Mouse (Mus musculus): ENCODE data around the gene Trmt2a. TPM values are rescaled to one million over a fixed set of nuclear protein-coding genes. Genes with fewer than 3 reads are reported as not detected.
"Not testable (repeated sequence)": the region's sequence is repeated elsewhere in the genome, so short reads cannot be mapped to it uniquely, and the experiment has no call there.

The Trmt2a gene
- total and polyA plus RNA-seq, 2 experiments: 14.6 to 19.4 TPM

DNA sequence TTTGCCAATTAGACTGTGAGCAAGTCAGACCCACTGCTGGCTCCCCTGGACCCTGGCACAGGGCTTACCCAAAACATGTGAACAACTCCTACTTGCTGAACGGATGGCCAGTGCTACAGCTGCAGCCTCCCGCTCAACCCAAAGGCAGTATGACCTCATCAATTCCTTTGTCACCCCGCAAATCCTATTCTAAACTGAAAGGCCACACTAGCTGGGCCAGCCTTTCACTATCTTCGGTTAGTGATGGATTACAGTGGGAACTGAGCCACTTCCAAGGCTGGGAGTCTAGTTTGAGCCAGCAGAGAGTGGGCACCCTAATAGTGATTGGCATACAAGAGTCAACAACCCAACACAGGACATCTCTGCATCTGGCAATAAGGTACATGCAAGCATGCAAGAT, 39.7 kb downstream of the Trmt2a start:
- Histone ChIP-seq H3K4me1 (ENCODE audit: control insufficient read depth, insufficient read depth, low read length) (peaks cover 9% of the 10 kb centered on the region), H3K36me3 (ENCODE audit: control insufficient read depth, insufficient read depth, low read length) (peaks cover 8% of the 10 kb centered on the region), H3K27ac (replicated peaks; ENCODE audit: insufficient read depth, low read depth, low read length) (no peak overlapping the region), H3K79me2 (ENCODE audit: control insufficient read depth, insufficient read depth, low read length) (peaks cover 17% of the 10 kb centered on the region), H3K27me3 (ENCODE audit: control insufficient read depth, insufficient read depth, low read length) (no peaks in the 10 kb centered on the region), H3K4me3 (ENCODE audit: insufficient read depth, low read depth, low read length) (peak overlapping the region; percentile 88), H3K9ac (ENCODE audit: low read depth, low read length) (peak overlapping the region; percentile 87)
- 14% methylated on average over 4 of the region's 4 CpGs for WGBS
- DNase-seq (ENCODE audit: extremely low read depth, low read depth, low spot score): no peak
- TF ChIP-seq POLR2A (IDR thresholded peaks at IDR 0.05; ENCODE audit: extremely low read depth, insufficient read depth, low read length): no peak
- no peak for TF ChIP-seq CTCF (IDR thresholded peaks at IDR 0.05; ENCODE audit: low read depth, low read length)

- Histone ChIP-seq H3K27me3 (ENCODE audit: control insufficient read depth, insufficient read depth, low read length) (no peaks in the 10 kb centered on the region), H3K36me3 (ENCODE audit: control insufficient read depth, insufficient read depth, low read length) (peaks cover 4% of the 10 kb centered on the region), H3K9ac (ENCODE audit: low read depth, low read length) (peak overlapping the region; percentile 87), H3K4me1 (ENCODE audit: control insufficient read depth, insufficient read depth, low read length) (peaks cover 9% of the 10 kb centered on the region), H3K79me2 (ENCODE audit: control insufficient read depth, insufficient read depth, low read length) (peaks cover 17% of the 10 kb centered on the region), H3K27ac (replicated peaks; ENCODE audit: insufficient read depth, low read depth, low read length) (peak overlapping the region; percentile 83), H3K4me3 (ENCODE audit: insufficient read depth, low read depth, low read length) (peak overlapping the region; percentile 88)
- DNase-seq (ENCODE audit: extremely low read depth, low read depth, low spot score): peak; percentile 14
- 1% methylated on average over 19 of the region's 31 CpGs for WGBS
- TF ChIP-seq CTCF (IDR thresholded peaks at IDR 0.05; ENCODE audit: low read depth, low read length) (no peak), POLR2A (IDR thresholded peaks at IDR 0.05; ENCODE audit: extremely low read depth, insufficient read depth, low read length) (no peak)
These were observed 40.1 kb downstream of the Trmt2a start for GRCm38 (mm10) chr16:18288581-18289061.

- peak; percentile 31; the same call in 1 of the 2 replicates for TF ChIP-seq POLR2A (IDR thresholded peaks at IDR 0.05; ENCODE audit: extremely low read depth, insufficient read depth, low read length)
- TF ChIP-seq CTCF (IDR thresholded peaks at IDR 0.05; ENCODE audit: low read depth, low read length): no peak
- no peaks in the 10 kb centered on the region for H3K27me3 ChIP-seq (ENCODE audit: control insufficient read depth, insufficient read depth, low read length)
- peak within 1 kb of the TSS; percentile 83 for H3K27ac ChIP-seq (replicated peaks; ENCODE audit: insufficient read depth, low read depth, low read length)
- H3K36me3 ChIP-seq (ENCODE audit: control insufficient read depth, insufficient read depth, low read length): peaks cover 3% of the 10 kb centered on the region
- peaks cover 9% of the 10 kb centered on the region for H3K4me1 ChIP-seq (ENCODE audit: control insufficient read depth, insufficient read depth, low read length)
- peaks cover 17% of the 10 kb centered on the region for H3K79me2 ChIP-seq (ENCODE audit: control insufficient read depth, insufficient read depth, low read length)
- peak within 1 kb of the TSS; percentile 88 for H3K4me3 ChIP-seq (ENCODE audit: insufficient read depth, low read depth, low read length)
- WGBS: under 1% methylated on average over 66 of the region's 71 CpGs
- DNase-seq (ENCODE audit: extremely low read depth, low read depth, low spot score): peak; percentile 82
- peak within 1 kb of the TSS; percentile 87 for H3K9ac ChIP-seq (ENCODE audit: low read depth, low read length)
These were observed 40.6 kb downstream of the Trmt2a start, which contains the start of gene Dgcr8 for GRCm38 (mm10) chr16:18289067-18289588. Gene Dgcr8 (minus strand): TSS chr16:18289246.

DNA sequence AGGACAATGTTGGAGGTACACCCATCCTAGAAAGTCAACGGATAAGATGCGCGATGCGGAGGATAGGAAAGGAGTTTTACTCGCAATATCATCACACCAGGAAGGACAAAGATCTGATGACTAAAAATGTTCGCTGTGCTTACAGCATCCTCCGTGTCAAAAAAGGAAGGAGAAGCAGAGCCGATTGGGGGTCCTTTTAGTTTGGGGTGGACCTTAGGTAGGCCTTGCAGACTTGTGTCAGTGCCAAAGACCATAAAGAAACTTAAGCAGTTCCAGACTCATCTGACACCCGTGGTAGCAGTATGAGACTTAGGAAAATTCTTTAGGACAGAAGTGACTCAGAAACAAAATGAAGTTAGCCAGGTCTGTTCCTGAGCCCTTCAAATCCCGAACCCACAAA, 41.1 kb downstream of the Trmt2a start:
- not testable (repeated sequence) for DNase-seq (ENCODE audit: extremely low read depth, low read depth, low spot score); H3K36me3 ChIP-seq (ENCODE audit: control insufficient read depth, insufficient read depth, low read length); H3K4me1 ChIP-seq (ENCODE audit: control insufficient read depth, insufficient read depth, low read length); H3K9ac ChIP-seq (ENCODE audit: low read depth, low read length); H3K27ac ChIP-seq (replicated peaks; ENCODE audit: insufficient read depth, low read depth, low read length); H3K27me3 ChIP-seq (ENCODE audit: control insufficient read depth, insufficient read depth, low read length)
- Histone ChIP-seq H3K79me2 (ENCODE audit: control insufficient read depth, insufficient read depth, low read length) (peaks cover 17% of the 10 kb centered on the region), H3K4me3 (ENCODE audit: insufficient read depth, low read depth, low read length) (peak overlapping the region; percentile 41)
- WGBS: 5% methylated on average over 10 of the region's 10 CpGs

Other genes with a start within 250 kb of the Trmt2a start
- gene Dgcr6, start 195.8 kb upstream of the Trmt2a start, total RNA-seq (2014; rRNA removed): 45.3 and 45.9 TPM in 2 replicates
- 103 and 121 TPM in 2 replicates for gene Dgcr6, start 195.8 kb upstream of the Trmt2a start, polyA plus RNA-seq (2012; rRNA removed)
- 246 and 376 TPM in 2 replicates for gene Prodh, start 158.5 kb upstream of the Trmt2a start, total RNA-seq (2014; rRNA removed)
- gene Prodh, start 158.5 kb upstream of the Trmt2a start, polyA plus RNA-seq (2012; rRNA removed): 356 and 394 TPM in 2 replicates
- not detected in 2 replicates for gene Rtn4r, start 121.0 kb upstream of the Trmt2a start, total RNA-seq (2014; rRNA removed)
- gene Rtn4r, start 121.0 kb upstream of the Trmt2a start, polyA plus RNA-seq (2012; rRNA removed): 0.07 TPM in 1 of 2 replicates, not detected in the other
- not detected in 2 replicates for gene Ccdc188, start 30.8 kb upstream of the Trmt2a start, total RNA-seq (2014; rRNA removed)
- gene Ccdc188, start 30.8 kb upstream of the Trmt2a start, polyA plus RNA-seq (2012; rRNA removed): not detected in 2 replicates
- 1.2 and 1.3 TPM in 2 replicates for gene Zdhhc8, start 13.5 kb upstream of the Trmt2a start, total RNA-seq (2014; rRNA removed)
- gene Zdhhc8, start 13.5 kb upstream of the Trmt2a start, polyA plus RNA-seq (2012; rRNA removed): 10.9 and 12.3 TPM in 2 replicates
- gene Ranbp1, start 53 bp downstream of the Trmt2a start, total RNA-seq (2014; rRNA removed): 37.0 and 40.9 TPM in 2 replicates
- gene Ranbp1, start 53 bp downstream of the Trmt2a start, polyA plus RNA-seq (2012; rRNA removed): 32.1 and 39.5 TPM in 2 replicates
- not detected in 2 replicates for gene Gm49776, start 9.6 kb downstream of the Trmt2a start, total RNA-seq (2014; rRNA removed)
- gene Gm49776, start 9.6 kb downstream of the Trmt2a start, polyA plus RNA-seq (2012; rRNA removed): not detected in 2 replicates
- 8.3 and 11.7 TPM in 2 replicates for gene Dgcr8, start 40.6 kb downstream of the Trmt2a start, total RNA-seq (2014; rRNA removed)
- 6.0 and 8.0 TPM in 2 replicates for gene Dgcr8, start 40.6 kb downstream of the Trmt2a start, polyA plus RNA-seq (2012; rRNA removed)
- 42.4 and 58.0 TPM in 2 replicates for gene Tango2, start 99.4 kb downstream of the Trmt2a start, total RNA-seq (2014; rRNA removed)
- 52.6 and 57.1 TPM in 2 replicates for gene Tango2, start 99.4 kb downstream of the Trmt2a start, polyA plus RNA-seq (2012; rRNA removed)
- 14.1 and 18.5 TPM in 2 replicates for gene Arvcf, start 99.5 kb downstream of the Trmt2a start, total RNA-seq (2014; rRNA removed)
- 17.1 and 18.4 TPM in 2 replicates for gene Arvcf, start 99.5 kb downstream of the Trmt2a start, polyA plus RNA-seq (2012; rRNA removed)
- gene Txnrd2, start 177.7 kb downstream of the Trmt2a start, total RNA-seq (2014; rRNA removed): 23.9 and 30.9 TPM in 2 replicates
- gene Txnrd2, start 177.7 kb downstream of the Trmt2a start, polyA plus RNA-seq (2012; rRNA removed): 39.1 and 46.6 TPM in 2 replicates
- 474 and 538 TPM in 2 replicates for gene Comt, start 178.2 kb downstream of the Trmt2a start, total RNA-seq (2014; rRNA removed)
- gene Comt, start 178.2 kb downstream of the Trmt2a start, polyA plus RNA-seq (2012; rRNA removed): 779 and 1,223 TPM in 2 replicates